Mouse (Mus musculus) limb, embryonic 14.5 days (tissue): ENCODE measurements around the gene Lims1. TPM values are rescaled to one million over a fixed set of nuclear protein-coding genes. Genes with fewer than 3 reads are reported as not detected.

Experiments
- ATAC-seq: fragments of 200-750 bp; cut with Nextera tagmentation; 2 replicates; pipeline ENCODE4 v1.8.0; 2017; ENCODE audit warnings: low read depth, moderate number of reproducible peaks, moderate TSS enrichment; ENCODE audit not compliant: low FRiP score
- DNase-seq: peaks from one replicate; pipeline ENCODE4 v3.0.0-alpha.2; 2015; ENCODE audit warnings: low spot score
- H3K27ac ChIP-seq: fragments of 300-500 bp; sonication (generic); replicated peaks from 2 replicates; pipeline ENCODE4 v1.5.1; 2014; ENCODE audit warnings: low read depth, mild to moderate bottlenecking, low read length, moderate library complexity, mixed read lengths
- H3K27me3 ChIP-seq: fragments of 300-500 bp; sonication (generic); 2 replicates; pipeline ENCODE4 v1.6.1; 2014; ENCODE audit warnings: low read length, mixed read lengths; ENCODE audit not compliant: control insufficient read depth, insufficient read depth
- H3K36me3 ChIP-seq: fragments of 300-500 bp; sonication (generic); 2 replicates; pipeline ENCODE4 v1.6.1; 2014; ENCODE audit warnings: mild to moderate bottlenecking, low read length, moderate library complexity, mixed read lengths; ENCODE audit not compliant: control insufficient read depth, insufficient read depth
- H3K4me1 ChIP-seq: fragments of 300-500 bp; sonication (generic); 2 replicates; pipeline ENCODE4 v1.6.1; 2014; ENCODE audit warnings: antibody characterized with exemption, low read length, mixed read lengths; ENCODE audit not compliant: control insufficient read depth, insufficient read depth
- H3K4me2 ChIP-seq: fragments of 300-500 bp; sonication (generic); replicated peaks from 2 replicates; pipeline ENCODE4 v1.6.1; 2014; ENCODE audit warnings: low read depth, mild to moderate bottlenecking, low read length, moderate library complexity; ENCODE audit not compliant: severe bottlenecking
- H3K4me3 ChIP-seq: fragments of 300-500 bp; sonication (generic); replicated peaks from 2 replicates; pipeline ENCODE4 v1.5.1; 2014; ENCODE audit warnings: low read length
- H3K9ac ChIP-seq: fragments of 300-500 bp; sonication (generic); 2 replicates; pipeline ENCODE4 v1.6.1; 2014; ENCODE audit warnings: mild to moderate bottlenecking, low read depth, low read length, moderate library complexity; ENCODE audit not compliant: severe bottlenecking
- H3K9me3 ChIP-seq: fragments of 300-500 bp; sonication (generic); 2 replicates; pipeline ENCODE4 v1.6.1; 2016; ENCODE audit warnings: low read length; ENCODE audit not compliant: control insufficient read depth
- POLR2A ChIP-seq: fragments of 200-500 bp; IDR thresholded peaks from 2 replicates; pipeline ENCODE4 v1.8.0; 2012; ENCODE audit warnings: inconsistent platforms, mild to moderate bottlenecking, moderate library complexity, borderline replicate concordance; ENCODE audit not compliant: insufficient read depth, insufficient read length; ENCODE audit errors: extremely low read depth
- WGBS: fragments of 180-500 bp; shearing (Covaris S2); extraction: QIAGEN DNeasy Blood & Tissue Kit; methylation state at CpG from one replicate; pipeline ENCODE4 v1.1.7; 2014; 5-methylcytosine and 5-hydroxymethylcytosine counted together
- polyA plus RNA-seq, 2 experiments: library from polyadenylated mRNA; depleted of rRNA in 1 of 2; stranded (reverse) in 1 of 2; unstranded in 1 of 2; fragments of >200 nt; fragmentation: Nextera tagmentation in 1 of 2; extraction: Ambion mirVana in 1 of 2; gene quantifications; 2 replicates each; pipeline versions ENCODE4 v1.2.1 to v1.2.3; 2012 to 2014

The Lims1 gene
- polyA plus RNA-seq, 2 experiments = 39.9 to 111 TPM

GRCm38 (mm10) chr10:58342199-58342598 lies 18.9 kb downstream of the Lims1 start:
- ATAC-seq (no peak), DNase-seq (no peak)
- Histone ChIP-seq H3K4me3 (no peak overlapping the region), H3K9ac (no peak overlapping the region), H3K36me3 (no peaks in the 10 kb centered on the region; the same call in none of the 2 replicates), H3K4me2 (no peak overlapping the region), H3K27me3 (no peaks in the 10 kb centered on the region), H3K4me1 (peaks cover 8% of the 10 kb centered on the region; the same call in 1 of the 2 replicates), H3K9me3 (no peaks in the 10 kb centered on the region), H3K27ac (no peak overlapping the region)
- TF ChIP-seq POLR2A = no peak
- 82% methylated on average over 2 of the region's 2 CpGs for WGBS

GRCm38 (mm10) chr10:58343552-58343951 lies 20.3 kb downstream of the Lims1 start:
- 95% methylated on average over 3 of the region's 3 CpGs for WGBS
- Histone ChIP-seq H3K27ac (no peak overlapping the region), H3K36me3 (no peaks in the 10 kb centered on the region; the same call in 1 of the 2 replicates), H3K4me3 (no peak overlapping the region), H3K4me1 (peaks cover 8% of the 10 kb centered on the region; the same call in 1 of the 2 replicates), H3K27me3 (no peaks in the 10 kb centered on the region), H3K4me2 (no peak overlapping the region), H3K9me3 (no peaks in the 10 kb centered on the region), H3K9ac (no peak overlapping the region)
- no peak for ATAC-seq
- TF ChIP-seq POLR2A = no peak
- no peak for DNase-seq

- 0 out of 2 replicates have a peak, but pooled peaks cover 3% of the 10 kb centered on the region for H3K36me3 ChIP-seq
- H3K4me3 ChIP-seq = no peak overlapping the region
- TF ChIP-seq POLR2A = no peak
- no peak for ATAC-seq
- no peak for DNase-seq
- H3K27ac ChIP-seq = no peak overlapping the region
- H3K27me3 ChIP-seq = no peaks in the 10 kb centered on the region
- H3K4me1 ChIP-seq = no peaks in the 10 kb centered on the region
- no peak overlapping the region for H3K9ac ChIP-seq
- no peaks in the 10 kb centered on the region for H3K9me3 ChIP-seq
- H3K4me2 ChIP-seq = no peak overlapping the region
- 92% methylated on average over 3 of the region's 3 CpGs for WGBS
These were observed 27.3 kb downstream of the Lims1 start for GRCm38 (mm10) chr10:58350600-58350999.

- no peak for ATAC-seq
These were observed 28.4 kb downstream of the Lims1 start for GRCm38 (mm10) chr10:58351670-58352069.

GRCm38 (mm10) chr10:58352364-58352763 lies 29.1 kb downstream of the Lims1 start:
- Histone ChIP-seq H3K9ac (no peak overlapping the region), H3K4me2 (no peak overlapping the region), H3K27me3 (no peaks in the 10 kb centered on the region), H3K9me3 (no peaks in the 10 kb centered on the region), H3K27ac (no peak overlapping the region), H3K4me1 (no peaks in the 10 kb centered on the region), H3K4me3 (no peak overlapping the region), H3K36me3 (0 out of 2 replicates have a peak, but pooled peaks cover 3% of the 10 kb centered on the region)
- no peak for TF ChIP-seq POLR2A
- DNase-seq = no peak
- 38% methylated on average over 3 of the region's 3 CpGs for WGBS
- no peak for ATAC-seq

More at GRCm38 (mm10) chr10:58351670-58352069, 28.4 kb downstream of the Lims1 start:
- Histone ChIP-seq H3K36me3 (0 out of 2 replicates have a peak, but pooled peaks cover 3% of the 10 kb centered on the region), H3K4me2 (no peak overlapping the region), H3K9me3 (no peaks in the 10 kb centered on the region), H3K27ac (no peak overlapping the region), H3K4me3 (no peak overlapping the region), H3K4me1 (no peaks in the 10 kb centered on the region), H3K27me3 (no peaks in the 10 kb centered on the region), H3K9ac (no peak overlapping the region)
- DNase-seq = no peak
- TF ChIP-seq POLR2A = no peak
- WGBS = 89% methylated on average over 2 of the region's 2 CpGs
